Mouse (Mus musculus) MEL (cell line): Measurements from ENCODE around the gene Actn2. TPM values are rescaled to one million over a fixed set of nuclear protein-coding genes. Genes with fewer than 3 reads are reported as not detected.
A peak's percentile ranks its signal among the peaks of the same experiment; 100 is the strongest.

Experiments
- DNase-seq: peaks from one replicate; pipeline ENCODE4 v3.0.0; 2011; ENCODE audit warnings: low read depth, low spot score
- H3K27ac ChIP-seq: 2 replicates; pipeline ENCODE4 v1.5.1; 2012; ENCODE audit warnings: low read depth, mild to moderate bottlenecking, control low read depth, low read length, moderate library complexity; ENCODE audit not compliant: control insufficient read depth
- H3K27me3 ChIP-seq, 2 experiments: fragments of 150-350 bp in 1 of 2; sonication (generic) in 1 of 2; 2 replicates each; pipeline ENCODE4 v1.6.1; 2012; ENCODE audit warnings: low read length in 2 of 2, mild to moderate bottlenecking in 2 of 2, improper control_type of control experiment in 1 of 2, moderate library complexity in 1 of 2; ENCODE audit not compliant: insufficient read depth in 2 of 2, control insufficient read depth in 1 of 2
- H3K36me3 ChIP-seq, 2 experiments: 2 replicates each; pipeline ENCODE4 v1.6.1; 2012 to 2014; ENCODE audit warnings: low read length in 2 of 2, improper control_type of control experiment in 1 of 2, inconsistent platforms in 1 of 2, mild to moderate bottlenecking in 1 of 2; ENCODE audit not compliant: insufficient read depth in 2 of 2, control insufficient read depth in 1 of 2
- H3K4me1 ChIP-seq, 2 experiments: fragments of 150-350 bp in 1 of 2; sonication (generic) in 1 of 2; 2 replicates each; pipeline ENCODE4 v1.6.1; 2012; ENCODE audit warnings: low read length in 2 of 2, improper control_type of control experiment in 1 of 2, mild to moderate bottlenecking in 1 of 2; ENCODE audit not compliant: insufficient read depth in 2 of 2, control insufficient read depth in 1 of 2
- H3K4me3 ChIP-seq, 2 experiments: fragments of 150-350 bp in 1 of 2; sonication (generic) in 1 of 2; 2 replicates each; pipeline ENCODE4 v1.5.1; 2012; ENCODE audit warnings: low read depth in 2 of 2, low read length in 2 of 2, mild to moderate bottlenecking in 2 of 2, moderate library complexity in 2 of 2, control low read depth in 1 of 2, improper control_type of control experiment in 1 of 2; ENCODE audit not compliant: control insufficient read depth in 1 of 2, insufficient read depth in 1 of 2
- H3K79me2 ChIP-seq: 2 replicates; pipeline ENCODE4 v1.6.1; 2012; ENCODE audit warnings: mild to moderate bottlenecking, low read length, moderate library complexity; ENCODE audit not compliant: control insufficient read depth, poor library complexity, insufficient read depth
- H3K9ac ChIP-seq: 2 replicates; pipeline ENCODE4 v1.6.1; 2012; ENCODE audit warnings: low read depth, mild to moderate bottlenecking, control low read depth, low read length, moderate library complexity; ENCODE audit not compliant: control insufficient read depth, poor library complexity, severe bottlenecking
- H3K9me3 ChIP-seq: fragments of 150-350 bp; sonication (generic); replicated peaks from 2 replicates; pipeline ENCODE4 v1.6.1; 2012; ENCODE audit warnings: mild to moderate bottlenecking, low read length, improper control_type of control experiment, moderate library complexity; ENCODE audit not compliant: insufficient read depth
- BHLHE40 ChIP-seq: IDR thresholded peaks from 2 replicates; pipeline ENCODE4 v1.6.1; 2012; ENCODE audit warnings: low read depth, mild to moderate bottlenecking, inconsistent platforms, low read length, improper control_type of control experiment, borderline replicate concordance
- CHD1 ChIP-seq: IDR thresholded peaks from 2 replicates; pipeline ENCODE4 v1.6.1; 2012; ENCODE audit warnings: low read depth, mild to moderate bottlenecking, inconsistent platforms, low read length, improper control_type of control experiment
- CTCF ChIP-seq, 3 experiments: IDR thresholded peaks in 2 of 3; conservative IDR thresholded peaks in 1 of 3; 2 replicates each; pipeline ENCODE4 v1.5.1; 2011 to 2012; ENCODE audit warnings: low read length in 3 of 3, low read depth in 2 of 3, mild to moderate bottlenecking in 2 of 3, improper control_type of control experiment in 1 of 3, inconsistent platforms in 1 of 3, mixed read lengths in 1 of 3, moderate library complexity in 1 of 3; ENCODE audit not compliant: control insufficient read depth in 1 of 3, insufficient read depth in 1 of 3, poor library complexity in 1 of 3, severe bottlenecking in 1 of 3
- EP300 ChIP-seq, 2 experiments: IDR thresholded peaks; 2 replicates each; pipeline ENCODE4 v1.6.1; 2011; ENCODE audit warnings: improper control_type of control experiment in 2 of 2, low read length in 2 of 2, low read depth in 1 of 2, mild to moderate bottlenecking in 1 of 2
- GABPA ChIP-seq: IDR thresholded peaks from 2 replicates; pipeline ENCODE4 v1.6.1; 2012; ENCODE audit warnings: low read depth, mild to moderate bottlenecking, inconsistent platforms, low read length, improper control_type of control experiment, moderate library complexity
- HCFC1 ChIP-seq: IDR thresholded peaks from 2 replicates; pipeline ENCODE4 v1.6.1; 2012; ENCODE audit warnings: low read depth, mild to moderate bottlenecking, inconsistent platforms, low read length, improper control_type of control experiment, moderate library complexity
- JUND ChIP-seq: IDR thresholded peaks from 2 replicates; pipeline ENCODE4 v1.6.1; 2011; ENCODE audit warnings: low read depth, mild to moderate bottlenecking, improper control_type of control experiment, low read length
- KAT2A ChIP-seq: conservative IDR thresholded peaks from 2 replicates; pipeline ENCODE4 v1.6.1; 2012; ENCODE audit warnings: low read depth, low read length, improper control_type of control experiment, inconsistent platforms
- MAFK ChIP-seq: IDR thresholded peaks from 2 replicates; pipeline ENCODE4 v1.6.1; 2011; ENCODE audit warnings: low read depth, mild to moderate bottlenecking, low read length, improper control_type of control experiment, borderline replicate concordance
- MAZ ChIP-seq: IDR thresholded peaks from 2 replicates; pipeline ENCODE4 v1.6.1; 2012; ENCODE audit warnings: low read depth, mild to moderate bottlenecking, inconsistent platforms, low read length, improper control_type of control experiment
- MEF2A ChIP-seq: IDR thresholded peaks from 2 replicates; pipeline ENCODE4 v1.6.1; 2014; ENCODE audit warnings: low read depth, mild to moderate bottlenecking, inconsistent platforms, low read length, improper control_type of control experiment; ENCODE audit not compliant: poor library complexity, insufficient replicate concordance, severe bottlenecking; ENCODE audit errors: extremely low read depth
- MXI1 ChIP-seq: IDR thresholded peaks from 2 replicates; pipeline ENCODE4 v1.6.1; 2011; ENCODE audit warnings: mild to moderate bottlenecking, low read depth, low read length, improper control_type of control experiment
- MYB ChIP-seq: IDR thresholded peaks from 2 replicates; pipeline ENCODE4 v1.6.1; 2011; ENCODE audit warnings: mild to moderate bottlenecking, low read depth, low read length, improper control_type of control experiment
- NELFE ChIP-seq: IDR thresholded peaks from 2 replicates; pipeline ENCODE4 v1.6.1; 2011; ENCODE audit warnings: low read depth, low read length, improper control_type of control experiment
- NRF1 ChIP-seq: IDR thresholded peaks from 2 replicates; pipeline ENCODE4 v1.6.1; 2014; ENCODE audit warnings: low read depth, mild to moderate bottlenecking, inconsistent platforms, low read length, improper control_type of control experiment, moderate library complexity; ENCODE audit not compliant: poor library complexity, insufficient read depth, severe bottlenecking
- POLR2AphosphoS5 ChIP-seq: IDR thresholded peaks from 2 replicates; pipeline ENCODE4 v1.6.1; 2012; ENCODE audit warnings: low read depth, borderline replicate concordance, mild to moderate bottlenecking, inconsistent platforms, low read length, moderate library complexity, mixed read lengths
- RAD21 ChIP-seq: IDR thresholded peaks from 2 replicates; pipeline ENCODE4 v1.6.1; 2011; ENCODE audit warnings: mild to moderate bottlenecking, low read depth, low read length, improper control_type of control experiment
- RCOR1 ChIP-seq: IDR thresholded peaks from 2 replicates; pipeline ENCODE4 v1.6.1; 2012; ENCODE audit warnings: low read depth, mild to moderate bottlenecking, inconsistent platforms, low read length, improper control_type of control experiment
- SIN3A ChIP-seq: IDR thresholded peaks from 2 replicates; pipeline ENCODE4 v1.6.1; 2012; ENCODE audit warnings: low read length, improper control_type of control experiment, inconsistent platforms
- TAL1 ChIP-seq: IDR thresholded peaks from 2 replicates; pipeline ENCODE4 v1.6.1; 2012; ENCODE audit warnings: mild to moderate bottlenecking, inconsistent platforms, low read length, moderate library complexity, mixed read lengths
- TBP ChIP-seq: IDR thresholded peaks from 2 replicates; pipeline ENCODE4 v1.8.0; 2011; ENCODE audit warnings: low read depth, low read length, improper control_type of control experiment
- USF1 ChIP-seq: IDR thresholded peaks from 2 replicates; pipeline ENCODE4 v1.6.1; 2014; ENCODE audit warnings: low read depth, mild to moderate bottlenecking, inconsistent platforms, low read length, improper control_type of control experiment, moderate library complexity
- ZC3H11A ChIP-seq: IDR thresholded peaks from 2 replicates; pipeline ENCODE4 v1.6.1; 2012; ENCODE audit warnings: low read depth, mild to moderate bottlenecking, inconsistent platforms, low read length, improper control_type of control experiment
- ZKSCAN1 ChIP-seq: IDR thresholded peaks from 2 replicates; pipeline ENCODE4 v1.6.1; 2012; ENCODE audit warnings: low read depth, mild to moderate bottlenecking, inconsistent platforms, low read length, improper control_type of control experiment, moderate library complexity
- ZMIZ1 ChIP-seq: IDR thresholded peaks from 2 replicates; pipeline ENCODE4 v1.6.1; 2012; ENCODE audit warnings: low read depth, mild to moderate bottlenecking, inconsistent platforms, low read length, improper control_type of control experiment, moderate library complexity
- ZNF384 ChIP-seq: IDR thresholded peaks from 2 replicates; pipeline ENCODE4 v1.6.1; 2012; ENCODE audit warnings: low read depth, mild to moderate bottlenecking, inconsistent platforms, low read length, improper control_type of control experiment
- polyA plus RNA-seq, 2 experiments: library from polyadenylated mRNA; stranded (reverse) in 1 of 2; unstranded in 1 of 2; fragments of >175 nt in 1 of 2; fragments of >200 nt in 1 of 2; gene quantifications; 2 replicates each; pipeline versions ENCODE4 v1.2.1 to v1.2.4; 2012; ENCODE audit warnings: low replicate concordance in 2 of 2, low read depth in 1 of 2; ENCODE audit not compliant: insufficient read length in 2 of 2, insufficient read depth in 1 of 2, missing spikeins in 1 of 2
- total RNA-seq: library from RNA; depleted of rRNA; stranded (reverse); fragments of 300-350 nt; gene quantifications from 2 replicates; pipeline ENCODE4 v1.2.3, GENCODE M21; 2012

The Actn2 gene
- total and polyA plus RNA-seq, 3 experiments, result not detected

- TF ChIP-seq MYB (no peak), RCOR1 (no peak), ZKSCAN1 (no peak), ZC3H11A (no peak), ZNF384 (no peak), ZMIZ1 (peak; percentile 95), MAFK (no peak), TAL1 (no peak), MEF2A (no peak), TBP (peak; percentile 90), RAD21 (no peak), MAZ (no peak)
Observed at GRCm38 (mm10) chr13:12257391-12258380, 82.9 kb downstream of the Actn2 start, which contains the start of gene Mtr (continued).

GRCm38 (mm10) chr13:12256871-12257390 lies 83.6 kb downstream of the Actn2 start:
- Histone ChIP-seq H3K36me3 (peaks cover 15 to 32% of the 10 kb centered on the region in 2 experiments), H3K79me2 (peaks cover 42% of the 10 kb centered on the region), H3K27me3 (no peaks in the 10 kb centered on the region), H3K9me3 (no peaks in the 10 kb centered on the region), H3K9ac (peak overlapping the region; percentile 99), H3K4me1 (peaks cover 8 to 14% of the 10 kb centered on the region in 2 experiments), H3K27ac (peak overlapping the region; percentile 89), H3K4me3 (peak overlapping the region; percentile 72 to 97)
- peak; percentile 70 for DNase-seq
- TF ChIP-seq EP300 (IDR thresholded peaks at IDR 0.05; ENCODE audit: low read depth in 1 of 2, low read length in 2 of 2) (0 out of 4 replicates have a peak, but pooled peaks of 1 of the 2 experiments have one; percentile 7), JUND (no peak), USF1 (no peak), CTCF (IDR thresholded peaks at IDR 0.05 in 2 of 3, conservative IDR thresholded peaks at IDR 0.05 in 1 of 3; ENCODE audit: control insufficient read depth in 1 of 3, insufficient read depth in 1 of 3, low read depth in 2 of 3, low read length in 3 of 3, poor library complexity in 1 of 3, severe bottlenecking in 1 of 3) (no peak), MXI1 (no peak), BHLHE40 (no peak), NRF1 (no peak), POLR2AphosphoS5 (no peak), SIN3A (peak; percentile 78), HCFC1 (0 out of 2 replicates have a peak, but pooled peaks have one; percentile 7), MYB (no peak), GABPA (no peak), CHD1 (0 out of 2 replicates have a peak, but pooled peaks have one; percentile 74), KAT2A (no peak), ZC3H11A (no peak), NELFE (peak; percentile 36; the same call in 1 of the 2 replicates), ZNF384 (no peak), MAZ (no peak)
